Mouse (Mus musculus) ovary, postnatal 14 days (tissue): ENCODE measurements around the gene Ankmy2.
"Not testable (repeated sequence)": the region's sequence is repeated elsewhere in the genome, so short reads cannot be mapped to it uniquely, and the experiment has no call there.

Experiments
- DNase-seq: peaks from one replicate; pipeline ENCODE4 v3.0.0; 2022; ENCODE audit warnings: low spot score

The Ankmy2 gene

DNA sequence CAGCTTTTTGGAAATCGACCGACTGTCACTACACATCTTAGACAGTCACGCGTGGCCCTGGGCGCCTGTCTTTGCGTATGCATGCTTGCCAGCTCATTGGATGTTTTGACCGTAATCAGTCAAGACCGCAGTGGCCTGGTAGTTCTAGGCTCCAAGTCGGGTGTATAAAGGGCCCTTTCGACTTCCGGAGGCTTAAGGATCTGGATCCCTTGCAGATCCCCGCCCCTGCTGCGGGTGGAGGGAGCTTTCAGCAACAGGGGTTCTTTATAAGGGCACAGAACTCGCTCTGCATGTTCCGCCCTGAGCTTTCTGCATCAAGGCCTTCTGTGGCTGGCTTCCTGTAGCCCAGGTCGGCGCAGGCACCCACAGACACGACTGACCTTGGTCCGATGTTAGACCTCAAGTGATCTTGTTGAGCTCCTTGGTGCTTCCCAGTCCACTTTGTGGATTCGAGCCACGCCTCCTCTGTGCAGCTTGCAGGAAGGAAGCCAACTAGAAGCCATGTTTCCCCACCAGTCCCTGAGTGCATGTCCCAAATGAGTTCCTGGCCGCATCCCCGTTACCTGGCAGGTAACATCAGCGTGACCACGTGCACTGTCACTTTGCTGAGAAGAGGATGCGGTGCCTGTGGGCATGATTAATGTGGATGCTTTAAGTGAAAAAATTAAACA is 859 bp downstream of the Ankmy2 start, which contains the start of gene Bzw2:
Gene Bzw2 (minus strand): TSS at position 443 of the 671 bp plus-strand sequence.
- peak; percentile 52 for DNase-seq

DNA sequence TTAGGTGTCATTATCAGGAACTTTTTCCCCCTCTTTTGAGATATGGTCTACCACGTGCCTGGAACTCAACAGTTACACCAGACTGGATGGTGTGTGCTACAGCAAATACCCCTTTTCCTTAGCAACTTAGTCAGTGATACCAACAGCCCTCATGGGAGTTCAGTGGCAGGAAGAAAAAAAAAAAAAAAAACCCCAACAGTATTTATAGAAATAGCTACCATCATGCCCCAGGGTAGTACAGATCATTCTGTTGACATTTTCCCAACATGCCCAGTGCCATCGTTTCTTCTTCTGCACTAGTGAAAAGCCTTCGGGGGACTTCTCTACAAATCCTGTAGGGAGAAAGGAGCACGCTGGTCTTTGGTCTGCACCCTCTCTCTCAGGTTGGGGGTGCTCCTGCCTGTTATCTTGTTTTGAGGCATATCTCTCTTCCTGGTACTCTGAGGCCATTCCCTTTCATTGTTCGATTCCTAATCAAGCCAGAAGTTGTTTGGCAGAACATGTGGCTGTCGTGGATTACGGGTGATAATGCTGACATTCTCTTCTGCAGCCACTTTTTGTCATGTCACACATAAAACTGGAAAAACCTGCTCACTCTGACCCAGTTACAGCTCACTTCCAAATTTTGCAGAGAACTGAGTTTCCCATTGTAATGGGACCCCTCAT is 7.3 kb downstream of the Ankmy2 start:
- no peak for DNase-seq

DNA sequence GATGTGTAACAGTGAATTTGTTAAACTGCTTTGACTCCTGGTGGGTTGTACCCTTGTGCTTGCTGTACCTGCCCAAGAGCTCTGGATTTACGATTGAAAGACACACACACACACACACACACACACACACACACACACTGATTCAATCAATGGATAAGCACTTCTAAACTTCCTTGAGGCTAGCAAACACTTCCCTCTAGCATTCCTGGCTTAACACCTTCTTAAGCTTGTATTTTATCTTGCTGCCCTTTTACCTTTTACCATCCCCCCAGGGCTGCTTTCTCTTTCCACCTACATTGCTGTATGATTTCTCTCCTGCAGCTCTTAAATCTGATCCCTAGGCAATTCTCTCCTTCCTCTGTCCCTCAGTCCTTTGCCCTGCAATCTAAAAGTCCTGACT is 8.4 kb downstream of the Ankmy2 start:
- no peak for DNase-seq

DNA sequence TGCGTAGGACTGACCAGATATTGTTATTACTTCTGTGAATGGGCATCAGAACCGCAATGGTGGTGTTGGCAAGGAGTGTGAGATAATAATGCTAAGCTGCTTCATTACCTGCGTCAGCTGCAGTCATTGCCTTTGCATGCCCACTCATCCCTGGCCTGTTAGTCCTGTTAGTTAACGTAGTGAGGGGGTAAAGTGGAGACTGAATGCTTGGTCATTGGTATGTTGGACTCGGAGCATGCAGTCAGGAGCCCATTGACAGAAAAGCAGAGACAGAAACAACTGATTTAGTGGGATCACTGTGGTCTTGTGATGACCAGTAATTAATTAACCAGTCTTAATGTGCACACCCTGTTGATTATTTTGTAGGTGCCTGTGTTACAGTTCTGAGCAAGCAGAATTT is 20.3 kb downstream of the Ankmy2 start:
- no peak for DNase-seq

DNA sequence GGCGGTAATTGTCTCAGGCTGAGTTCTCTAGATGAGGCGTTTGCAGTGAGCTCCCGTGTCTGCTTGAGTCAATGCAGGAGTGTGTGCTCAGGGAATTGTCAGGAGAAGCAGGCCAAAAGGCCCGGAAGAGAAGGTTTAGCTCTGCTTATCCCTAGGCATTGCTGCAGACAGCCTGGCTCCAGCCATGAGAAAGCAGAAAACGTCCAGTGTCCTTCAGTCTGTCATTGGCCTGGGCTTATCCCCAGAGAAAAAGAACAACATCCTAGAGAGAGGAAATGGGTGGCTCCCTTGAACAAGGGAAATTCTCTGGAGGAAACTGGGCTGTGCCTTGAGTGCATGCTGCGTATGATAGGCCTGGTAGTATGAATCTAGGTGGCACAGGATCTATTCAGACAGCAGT is 25.7 kb downstream of the Ankmy2 start:
- no peak for DNase-seq

DNA sequence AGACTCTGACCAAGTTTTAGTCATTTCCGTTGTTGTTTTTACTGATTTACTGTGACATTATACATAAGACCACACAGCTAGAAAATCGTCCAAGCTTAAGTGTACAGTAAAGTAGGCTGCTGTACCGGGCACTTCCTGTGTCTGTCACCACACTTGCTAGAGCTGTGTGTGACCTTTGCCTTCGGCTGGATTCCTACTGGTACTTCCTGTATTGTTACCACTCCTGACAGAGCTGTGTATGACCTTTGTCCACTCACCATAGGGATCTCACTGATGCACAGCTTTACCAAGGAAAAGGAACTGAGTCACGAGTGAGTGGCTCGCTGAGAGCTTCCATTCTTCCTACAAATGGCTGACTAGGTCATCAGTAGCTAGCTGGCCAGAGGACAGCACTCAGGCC is 30.2 kb downstream of the Ankmy2 start:
- no peak for DNase-seq

DNA sequence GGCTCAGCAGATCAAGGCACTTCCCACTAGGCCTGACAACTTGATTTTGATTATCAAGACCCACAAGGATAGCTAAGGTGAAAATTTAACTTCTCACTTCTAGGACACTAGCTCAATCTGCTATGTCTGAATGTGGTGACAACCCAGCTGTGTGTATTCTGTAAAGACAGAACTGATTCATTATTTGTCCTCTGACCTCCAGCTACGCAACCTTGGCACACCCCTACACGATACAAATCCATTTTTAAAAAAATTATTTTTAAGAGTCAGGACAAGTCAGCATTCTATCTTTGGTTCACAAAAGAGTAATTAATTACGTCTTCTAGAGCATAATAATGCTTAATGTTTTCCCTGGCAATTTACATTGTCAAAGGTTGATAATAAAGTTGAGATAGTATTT is 32.7 kb downstream of the Ankmy2 start:
- no peak for DNase-seq

DNA sequence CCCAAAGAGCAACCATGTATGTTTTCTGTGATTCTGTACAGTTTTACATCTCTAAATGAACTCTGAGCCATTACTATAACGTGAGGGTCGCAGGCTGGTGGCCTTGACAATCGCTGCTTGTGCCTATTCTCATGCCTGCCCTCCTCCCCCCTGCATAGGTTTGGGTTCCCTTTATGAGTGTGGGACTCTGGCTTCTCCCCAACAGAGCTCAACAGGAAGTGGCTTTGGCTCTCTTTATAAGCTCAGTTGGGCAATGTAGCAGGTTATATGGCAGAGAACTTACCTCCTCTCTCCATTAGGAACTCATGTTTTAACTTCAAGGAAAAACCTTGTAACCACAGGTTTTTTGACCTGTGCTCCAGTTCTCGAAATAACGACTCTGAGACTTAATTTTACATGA is 33.4 kb downstream of the Ankmy2 start:
- DNase-seq, result no peak

DNA sequence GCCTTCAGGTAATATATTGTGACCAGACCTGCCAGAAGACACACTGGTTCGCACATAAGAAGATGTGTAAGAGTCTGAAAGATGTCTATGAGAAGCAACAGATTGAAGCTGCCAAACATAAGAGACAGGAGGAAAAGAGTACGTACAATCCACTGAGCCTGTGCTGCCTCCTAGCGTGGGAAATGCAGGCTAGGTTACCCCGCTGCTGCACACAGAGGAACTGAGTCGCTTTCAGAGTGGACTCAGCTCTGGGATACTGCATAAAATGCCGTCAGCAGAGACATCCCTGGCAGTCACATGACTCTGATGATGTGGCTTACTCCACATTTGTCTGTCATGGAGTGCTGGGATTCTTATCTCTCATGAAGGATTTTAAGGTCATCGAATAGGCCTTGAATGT is 38.1 kb downstream of the Ankmy2 start:
- DNase-seq, result no peak

DNA sequence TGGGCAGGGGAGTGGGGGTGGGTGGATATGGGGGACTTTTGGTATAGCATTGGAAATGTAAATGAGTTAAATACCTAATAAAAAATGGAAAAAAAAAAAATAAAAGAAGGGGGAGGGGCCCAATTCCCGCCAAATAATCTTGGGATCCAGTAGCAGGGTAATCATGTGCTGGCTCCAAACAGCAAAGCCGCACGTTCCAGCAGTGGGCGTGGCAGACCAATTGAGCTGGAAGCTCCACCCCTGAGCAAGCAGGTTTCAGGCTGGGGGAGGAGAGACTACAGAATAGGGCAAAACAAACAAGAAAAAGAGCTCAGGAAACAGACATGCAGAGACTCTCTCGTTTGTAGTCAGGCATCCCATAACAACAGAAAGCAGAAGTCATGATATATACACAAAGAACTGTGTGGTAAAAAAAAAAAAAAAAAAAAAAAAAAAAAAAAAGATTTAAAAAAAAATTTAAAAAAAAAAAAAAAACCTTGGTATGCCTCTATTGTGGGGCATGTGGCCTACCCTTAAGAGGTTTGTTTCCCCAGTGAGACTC is 48.7 kb downstream of the Ankmy2 start:
- not testable (repeated sequence) for DNase-seq

DNA sequence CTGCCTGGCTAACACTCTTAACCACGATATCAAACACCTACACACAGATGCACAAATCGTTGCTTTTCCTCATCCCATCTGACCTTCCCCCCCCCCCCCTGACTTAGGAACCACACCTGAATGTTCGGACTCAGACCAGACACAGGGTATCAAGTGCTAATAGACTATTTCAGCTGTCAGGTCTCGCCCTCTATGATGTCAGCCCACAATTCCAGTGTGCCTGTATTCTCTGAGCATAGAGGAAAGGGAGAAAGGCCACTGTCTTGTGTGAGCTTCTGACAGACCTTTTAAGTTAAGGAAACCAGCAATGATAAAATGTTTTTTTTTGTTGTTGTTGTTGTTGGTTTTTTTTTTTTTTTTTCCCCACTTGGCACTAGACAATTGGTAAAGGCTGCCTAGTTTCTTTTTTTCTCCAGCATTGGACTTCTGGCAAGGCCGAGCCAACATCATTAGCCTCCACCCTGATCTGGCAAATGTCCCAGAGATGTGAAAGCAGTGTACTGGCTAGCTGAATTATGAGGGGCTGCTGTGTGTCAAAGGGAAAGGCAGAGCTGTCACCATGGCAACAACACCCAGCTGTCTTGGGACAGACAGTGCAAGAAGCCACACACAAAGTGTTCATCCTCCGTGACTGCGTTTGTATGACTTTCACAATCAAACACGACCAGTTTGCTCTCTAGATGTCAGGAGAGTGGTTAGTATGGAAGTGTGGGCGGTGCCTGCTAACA is 50.3 kb downstream of the Ankmy2 start:
- DNase-seq, result peak; percentile 18

DNA sequence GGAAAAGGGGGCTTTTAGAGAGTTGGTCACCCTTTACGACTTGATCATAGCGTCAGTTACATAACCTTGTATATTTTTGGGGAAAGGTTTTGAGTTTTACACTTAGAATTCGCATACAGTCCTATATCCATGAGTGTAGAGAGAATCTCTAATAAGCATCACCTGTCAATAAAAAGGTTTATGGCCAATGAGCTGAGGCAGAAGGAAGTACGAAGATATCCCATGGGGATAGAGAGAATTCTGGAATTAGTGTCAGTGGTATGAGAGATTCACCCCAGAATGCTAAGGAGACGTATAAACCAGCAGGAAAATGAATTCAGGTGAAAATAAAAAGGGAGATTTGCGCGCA is 50.9 kb downstream of the Ankmy2 start:
- no peak for DNase-seq

DNA sequence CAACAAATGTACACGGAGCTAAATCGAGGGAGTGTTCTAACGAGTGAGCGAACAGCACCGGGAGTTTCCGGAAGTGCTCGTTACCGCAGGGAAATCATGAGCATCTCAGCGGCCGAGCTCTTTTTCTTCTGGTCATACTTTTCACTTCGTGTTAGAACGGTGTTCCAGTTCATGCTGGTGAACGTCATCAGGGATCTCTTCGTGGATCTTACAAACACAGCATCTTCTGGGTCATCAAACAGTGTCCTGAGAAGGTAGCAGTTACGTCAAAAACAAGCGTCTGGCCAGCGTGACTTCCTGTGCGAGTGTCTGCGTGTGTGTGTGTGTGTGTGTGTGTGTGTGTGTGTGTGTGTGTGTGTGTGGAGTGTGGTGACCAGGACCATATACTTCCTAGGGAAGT is 51.5 kb downstream of the Ankmy2 start:
- DNase-seq, result no peak

DNA sequence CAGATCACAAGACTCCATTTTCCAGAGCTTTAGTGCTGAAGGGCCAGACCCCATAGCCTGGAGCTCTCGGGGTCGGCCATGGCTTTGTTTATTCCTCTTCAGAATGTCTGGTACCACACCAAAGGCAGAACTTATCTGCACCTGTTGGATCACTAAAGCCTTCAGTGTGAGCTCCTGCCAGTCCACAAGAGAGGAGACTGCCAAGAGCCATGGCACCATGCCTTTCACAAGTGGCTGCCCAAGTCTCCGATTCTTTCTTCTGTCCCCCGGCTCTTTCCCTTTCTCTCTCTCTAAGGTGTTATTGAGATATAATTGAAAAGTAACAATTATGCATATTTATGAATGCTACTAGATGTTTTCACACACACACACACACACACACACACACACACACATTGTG is 53.2 kb downstream of the Ankmy2 start:
- no peak for DNase-seq

DNA sequence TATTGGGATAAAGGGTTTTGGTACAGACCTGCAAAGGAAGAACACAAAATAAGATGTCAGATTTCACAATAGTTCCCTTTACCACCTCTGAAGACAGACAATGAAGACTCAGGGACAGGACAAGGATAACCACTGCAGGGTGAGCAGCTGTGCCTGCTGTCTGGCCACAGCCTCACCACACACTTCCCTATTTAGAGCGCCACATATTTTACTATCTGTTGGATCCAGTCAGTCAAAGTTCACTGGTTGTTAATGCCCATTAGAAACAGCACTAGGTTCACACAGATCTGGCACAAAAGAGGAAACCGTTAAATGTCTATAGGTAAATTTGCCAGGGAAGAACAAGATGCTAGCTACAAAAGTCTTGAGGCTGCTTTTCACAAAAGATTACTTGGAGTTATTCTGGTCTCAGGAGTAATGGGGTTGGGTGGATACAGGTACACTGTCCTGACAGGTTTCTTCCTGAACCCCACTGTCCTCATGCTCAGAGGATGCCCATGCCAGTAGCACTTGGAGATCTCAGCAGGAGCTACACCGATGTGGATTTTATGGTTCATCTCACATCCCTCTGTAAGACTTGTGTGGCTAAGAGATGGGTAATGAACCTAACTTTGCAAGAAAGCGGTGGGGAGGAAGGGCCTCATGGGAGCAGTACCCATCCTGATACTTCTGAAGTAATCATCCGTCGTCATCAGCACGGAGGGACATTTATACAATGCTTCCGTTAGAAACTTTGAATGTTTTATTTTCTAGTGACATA is 57.7 kb downstream of the Ankmy2 start:
- no peak for DNase-seq

DNA sequence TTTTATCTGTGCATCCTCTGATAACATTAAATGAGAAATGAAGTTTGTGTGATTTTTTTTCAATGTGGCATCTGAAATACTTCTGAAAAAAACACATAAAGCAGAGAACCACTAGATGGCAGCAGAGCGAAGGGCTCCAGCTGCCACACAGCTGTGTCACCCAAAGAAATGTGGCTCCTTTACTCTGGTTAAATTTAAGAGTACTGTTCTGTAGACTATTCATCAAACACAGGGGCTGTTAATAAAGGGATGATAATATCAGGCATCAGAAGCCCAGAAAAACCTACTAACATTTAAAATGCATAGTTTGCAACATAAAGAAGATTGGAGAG is 58.2 kb downstream of the Ankmy2 start:
- peak; percentile 35 for DNase-seq

DNA sequence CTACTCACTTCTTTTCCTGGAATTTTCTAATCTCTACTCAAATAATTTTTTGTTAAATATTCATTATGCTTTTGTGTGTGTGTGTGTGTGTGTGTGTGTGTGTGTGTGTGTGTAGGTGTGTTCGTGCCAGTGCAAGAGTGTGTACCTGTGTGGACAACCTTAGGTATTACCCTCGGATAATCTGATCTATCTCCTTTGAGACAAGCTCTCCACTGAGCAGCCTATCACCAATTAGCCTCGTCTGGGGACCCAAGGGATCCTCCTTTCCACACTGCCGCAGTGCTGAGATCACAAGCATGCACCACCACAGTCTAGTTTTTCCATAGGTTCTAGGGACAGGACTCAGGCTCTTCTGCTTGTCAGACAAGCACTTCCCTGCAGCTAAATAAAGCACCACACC is 59.3 kb downstream of the Ankmy2 start:
- no peak for DNase-seq

DNA sequence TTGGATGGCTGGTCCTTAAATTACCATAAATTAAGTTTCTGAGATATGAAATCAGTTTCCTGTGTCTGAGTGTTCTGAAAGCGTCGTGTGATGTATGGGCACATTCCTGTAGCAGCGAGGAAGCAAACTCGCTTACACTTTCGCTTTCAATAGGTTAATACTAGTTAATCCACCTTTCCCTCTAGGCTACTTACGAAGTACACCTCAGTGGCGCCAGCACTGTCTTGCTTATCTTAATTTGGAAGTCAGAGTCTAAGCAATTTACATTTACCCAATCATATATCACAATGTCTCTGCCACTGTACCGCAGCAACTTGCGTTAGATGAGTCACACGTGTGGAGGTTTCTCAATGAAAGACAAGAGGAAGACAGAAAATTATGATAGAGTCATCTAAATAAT is 60.0 kb downstream of the Ankmy2 start:
- DNase-seq, result no peak

DNA sequence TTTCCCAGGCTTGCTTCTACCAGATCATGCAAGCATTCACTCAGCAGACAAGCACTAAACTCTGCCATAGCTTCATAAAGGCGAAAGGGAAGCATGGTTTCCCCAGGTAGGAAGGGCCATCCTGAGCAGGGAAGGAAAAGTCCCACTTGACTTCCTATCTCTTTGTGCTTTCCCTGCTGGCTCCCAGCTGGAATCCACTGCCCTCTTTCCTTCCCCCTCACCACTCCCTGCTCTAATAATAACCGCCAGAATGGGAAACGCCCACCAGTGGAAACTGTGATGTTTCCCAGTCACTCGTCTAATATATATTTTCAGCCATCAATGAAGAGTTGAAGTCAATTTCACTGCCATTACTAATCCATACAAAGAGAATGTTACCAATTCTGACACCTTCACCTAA is 67.5 kb downstream of the Ankmy2 start:
- DNase-seq, result no peak

DNA sequence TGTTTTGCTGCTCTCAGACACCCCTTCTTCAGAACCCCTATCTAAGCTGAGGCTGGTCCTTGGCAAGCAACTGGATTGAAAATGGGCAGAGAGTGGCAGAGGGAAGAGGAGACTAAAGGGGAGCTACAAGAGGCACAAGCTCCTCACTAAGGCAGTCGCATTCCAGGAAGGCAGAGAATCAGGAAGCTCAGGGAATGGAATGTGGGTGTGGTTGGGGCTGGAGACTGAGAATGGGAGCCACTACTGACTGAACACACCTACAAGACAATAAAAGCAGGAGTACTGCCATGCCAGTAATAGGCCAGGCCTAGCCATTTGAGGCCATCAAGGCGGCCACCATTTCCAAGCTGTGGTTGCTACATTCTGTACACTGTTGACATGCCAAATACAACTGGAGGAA is 74.5 kb downstream of the Ankmy2 start:
- no peak for DNase-seq

DNA sequence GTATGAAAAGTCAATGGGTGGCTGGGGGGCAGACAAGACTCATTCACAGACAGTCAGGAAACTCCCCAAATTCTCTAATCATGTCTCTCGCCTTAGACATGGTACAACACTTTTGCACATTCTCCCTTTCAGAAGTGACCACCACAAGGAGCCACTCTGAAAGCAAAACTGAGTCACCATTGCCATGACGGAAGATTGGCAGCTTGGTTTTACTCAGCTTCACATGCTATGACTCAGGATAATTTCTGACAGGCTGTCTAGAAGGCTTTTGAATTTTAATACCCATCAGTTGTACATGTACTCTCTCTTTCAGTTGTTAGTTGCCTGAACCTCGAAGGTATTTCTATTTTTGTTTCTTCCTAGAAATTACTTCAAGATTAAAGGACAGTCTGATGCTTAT is 84.3 kb downstream of the Ankmy2 start:
- no peak for DNase-seq
